Mouse (Mus musculus) retina, postnatal 1 day (tissue): ENCODE results near the gene Actr2.
"Not testable (repeated sequence)": the region's sequence is repeated elsewhere in the genome, so short reads cannot be mapped to it uniquely, and the experiment has no call there.

Source experiments
- DNase-seq: peaks from one replicate; pipeline ENCODE4 v3.0.0-alpha.2; 2012

Gene Actr2

GRCm38 (mm10) chr11:20116030-20116551, 3.4 kb upstream of the Actr2 start:
- no peak for DNase-seq

GRCm38 (mm10) chr11:20112006-20112740, 540 bp downstream of the Actr2 start:
- peak; percentile 83 for DNase-seq

GRCm38 (mm10) chr11:20108151-20108550, 4.6 kb downstream of the Actr2 start:
- DNase-seq, result no peak

- DNase-seq, result no peak
These were observed 5.0 kb downstream of the Actr2 start for GRCm38 (mm10) chr11:20107683-20108082.

GRCm38 (mm10) chr11:20106946-20107345, 5.8 kb downstream of the Actr2 start:
- DNase-seq, result no peak

GRCm38 (mm10) chr11:20103949-20104348, 8.8 kb downstream of the Actr2 start:
- no peak for DNase-seq

- DNase-seq, result no peak
These were observed 26.4 kb downstream of the Actr2 start for GRCm38 (mm10) chr11:20086306-20086705.

- no peak for DNase-seq
These were observed 27.1 kb downstream of the Actr2 start for GRCm38 (mm10) chr11:20085635-20086034.

- DNase-seq, result no peak
These were observed 37.3 kb downstream of the Actr2 start for GRCm38 (mm10) chr11:20075415-20075814.

GRCm38 (mm10) chr11:20072826-20073225, 39.9 kb downstream of the Actr2 start:
- DNase-seq, result no peak

GRCm38 (mm10) chr11:20072174-20072573, 40.5 kb downstream of the Actr2 start:
- peak; percentile 61 for DNase-seq

GRCm38 (mm10) chr11:20068346-20069004, 44.2 kb downstream of the Actr2 start:
- no peak for DNase-seq

- peak; percentile 23 for DNase-seq
These were observed 45.2 kb downstream of the Actr2 start for GRCm38 (mm10) chr11:20067521-20067920.

GRCm38 (mm10) chr11:20066106-20066505, 46.6 kb downstream of the Actr2 start:
- DNase-seq, result no peak

GRCm38 (mm10) chr11:20064926-20065325, 47.8 kb downstream of the Actr2 start:
- no peak for DNase-seq

GRCm38 (mm10) chr11:20064086-20064485, 48.6 kb downstream of the Actr2 start:
- not testable (repeated sequence) for DNase-seq

- not testable (repeated sequence) for DNase-seq
These were observed 49.9 kb downstream of the Actr2 start for GRCm38 (mm10) chr11:20062801-20063200.

- DNase-seq, result no peak
These were observed 53.0 kb downstream of the Actr2 start for GRCm38 (mm10) chr11:20059736-20060135.

- no peak for DNase-seq
These were observed 55.3 kb downstream of the Actr2 start for GRCm38 (mm10) chr11:20057429-20057828.

- DNase-seq, result no peak
These were observed 56.5 kb downstream of the Actr2 start for GRCm38 (mm10) chr11:20056168-20056567.

- peak; percentile 51 for DNase-seq
These were observed 58.1 kb downstream of the Actr2 start for GRCm38 (mm10) chr11:20054617-20055016.

- DNase-seq, result no peak
These were observed 58.8 kb downstream of the Actr2 start for GRCm38 (mm10) chr11:20053951-20054350.

GRCm38 (mm10) chr11:20052814-20053536, 59.7 kb downstream of the Actr2 start:
- no peak for DNase-seq
